Mouse (Mus musculus): ENCODE measurements around the gene Mob2. TPM values are rescaled to one million over a fixed set of nuclear protein-coding genes. Genes with fewer than 3 reads are reported as not detected.

The Mob2 gene
- 20.4 TPM for polyA plus RNA-seq (2014; fragmentation: Illumina TruSeq; extraction: RNeasy Lipid Tissue Mini Kit (QIAGEN cat#74804); ENCODE audit: low read depth, low replicate concordance)

DNA sequence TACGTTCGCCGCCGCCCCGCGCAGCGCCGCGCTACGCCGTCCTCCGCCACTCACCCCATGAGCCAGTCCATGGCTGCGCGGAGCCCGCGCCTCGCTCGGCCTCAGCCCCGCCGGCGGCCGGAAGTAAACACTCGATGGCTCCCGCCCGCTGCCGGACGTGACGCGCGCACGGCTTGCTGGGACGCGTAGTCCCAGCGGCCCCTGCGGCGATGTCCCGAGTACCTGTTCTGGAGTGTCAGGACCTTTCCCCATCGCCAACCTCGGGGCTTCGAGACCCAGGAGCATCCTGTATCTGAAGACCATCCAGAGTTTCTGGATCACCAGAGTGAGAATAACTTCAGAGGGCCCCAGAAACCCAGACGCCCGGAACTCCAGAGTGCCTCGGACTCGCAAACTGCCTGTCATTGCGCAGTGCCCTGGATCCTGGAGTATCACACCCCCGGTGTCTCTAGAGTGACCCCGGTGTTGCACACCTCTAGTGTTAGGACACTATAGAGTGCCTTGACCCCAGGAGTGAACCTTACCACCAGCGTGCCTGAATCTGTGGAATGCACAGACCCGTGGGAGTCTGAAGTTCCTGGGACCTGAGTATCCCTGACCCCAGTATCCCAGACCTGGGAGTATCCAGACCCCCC is at the start of gene Mob2:
Gene Mob2, minus strand, starts transcription at position 135 of the 635 bp plus-strand sequence.

DNA sequence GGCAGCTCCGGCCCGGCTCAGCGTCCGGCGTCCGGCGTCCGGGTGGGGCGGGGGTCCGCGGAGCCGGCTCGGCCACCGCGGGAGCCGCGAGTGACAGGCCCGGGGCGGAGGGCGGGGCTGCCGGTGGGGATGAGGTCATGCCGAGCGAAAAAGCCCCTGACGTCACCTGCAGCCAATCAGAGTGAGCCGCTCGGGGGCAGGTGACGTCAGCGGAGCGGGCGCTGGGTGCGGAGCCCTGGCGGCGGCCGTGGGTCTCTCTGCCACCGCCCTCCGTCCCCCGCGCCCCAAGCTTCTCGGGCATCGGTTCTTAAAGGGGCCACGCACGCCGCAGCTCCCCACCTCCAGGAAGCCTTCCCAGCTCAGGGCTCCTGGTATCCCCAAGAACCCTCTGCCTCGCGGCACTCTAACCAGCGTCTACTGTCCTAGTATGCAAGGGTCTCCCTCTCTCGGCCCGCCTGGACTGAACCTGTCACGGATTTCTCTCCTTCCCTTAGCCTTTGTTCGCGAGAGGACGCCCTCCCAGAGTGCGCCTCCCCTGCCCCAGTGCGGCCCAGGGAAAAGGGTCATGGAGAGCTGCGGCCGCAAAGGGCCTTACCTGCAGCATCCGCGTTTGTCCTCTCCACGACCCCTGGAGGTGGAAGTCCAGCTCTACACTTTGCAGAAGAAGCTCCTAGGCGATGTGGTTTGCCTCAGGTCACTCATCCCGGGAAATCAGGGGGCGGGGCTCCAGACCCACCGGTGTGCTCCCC is 34.5 kb upstream of the Mob2 start, which contains the start of gene Dusp8:
Gene Dusp8, minus strand, starts transcription at position 661 of the 749 bp plus-strand sequence.

Other genes starting within 250 kb of the Mob2 start
- gene Muc5b, start 222.0 kb downstream of the Mob2 start, polyA plus RNA-seq (2014; fragmentation: Illumina TruSeq; extraction: RNeasy Lipid Tissue Mini Kit (QIAGEN cat#74804); ENCODE audit: low read depth, low replicate concordance) = not detected
- 38.0 TPM for gene Tollip, start 142.6 kb downstream of the Mob2 start, polyA plus RNA-seq (2014; fragmentation: Illumina TruSeq; extraction: RNeasy Lipid Tissue Mini Kit (QIAGEN cat#74804); ENCODE audit: low read depth, low replicate concordance)
- 0.22 TPM for gene Brsk2, start 111.3 kb downstream of the Mob2 start, polyA plus RNA-seq (2014; fragmentation: Illumina TruSeq; extraction: RNeasy Lipid Tissue Mini Kit (QIAGEN cat#74804); ENCODE audit: low read depth, low replicate concordance)
- 0.79 TPM for gene Dusp8, start 34.8 kb upstream of the Mob2 start, polyA plus RNA-seq (2014; fragmentation: Illumina TruSeq; extraction: RNeasy Lipid Tissue Mini Kit (QIAGEN cat#74804); ENCODE audit: low read depth, low replicate concordance)
- gene Gm45618, start 59.7 kb upstream of the Mob2 start, polyA plus RNA-seq (2014; fragmentation: Illumina TruSeq; extraction: RNeasy Lipid Tissue Mini Kit (QIAGEN cat#74804); ENCODE audit: low read depth, low replicate concordance) = not detected
- gene Gm39115, start 75.0 kb upstream of the Mob2 start, polyA plus RNA-seq (2014; fragmentation: Illumina TruSeq; extraction: RNeasy Lipid Tissue Mini Kit (QIAGEN cat#74804); ENCODE audit: low read depth, low replicate concordance) = not detected
- not detected for gene Gm45337, start 83.5 kb upstream of the Mob2 start, polyA plus RNA-seq (2014; fragmentation: Illumina TruSeq; extraction: RNeasy Lipid Tissue Mini Kit (QIAGEN cat#74804); ENCODE audit: low read depth, low replicate concordance)
- gene Gm29735, start 96.0 kb upstream of the Mob2 start, polyA plus RNA-seq (2014; fragmentation: Illumina TruSeq; extraction: RNeasy Lipid Tissue Mini Kit (QIAGEN cat#74804); ENCODE audit: low read depth, low replicate concordance) = not detected
- gene Gm4553, start 104.7 kb upstream of the Mob2 start, polyA plus RNA-seq (2014; fragmentation: Illumina TruSeq; extraction: RNeasy Lipid Tissue Mini Kit (QIAGEN cat#74804); ENCODE audit: low read depth, low replicate concordance) = not detected
- not detected for gene Krtap5-2, start 114.9 kb upstream of the Mob2 start, polyA plus RNA-seq (2014; fragmentation: Illumina TruSeq; extraction: RNeasy Lipid Tissue Mini Kit (QIAGEN cat#74804); ENCODE audit: low read depth, low replicate concordance)
- not detected for gene Gm10153, start 129.3 kb upstream of the Mob2 start, polyA plus RNA-seq (2014; fragmentation: Illumina TruSeq; extraction: RNeasy Lipid Tissue Mini Kit (QIAGEN cat#74804); ENCODE audit: low read depth, low replicate concordance)
- gene Krtap5-3, start 140.3 kb upstream of the Mob2 start, polyA plus RNA-seq (2014; fragmentation: Illumina TruSeq; extraction: RNeasy Lipid Tissue Mini Kit (QIAGEN cat#74804); ENCODE audit: low read depth, low replicate concordance) = not detected
- not detected for gene Gm7579, start 150.8 kb upstream of the Mob2 start, polyA plus RNA-seq (2014; fragmentation: Illumina TruSeq; extraction: RNeasy Lipid Tissue Mini Kit (QIAGEN cat#74804); ENCODE audit: low read depth, low replicate concordance)
- not detected for gene Krtap5-5, start 168.9 kb upstream of the Mob2 start, polyA plus RNA-seq (2014; fragmentation: Illumina TruSeq; extraction: RNeasy Lipid Tissue Mini Kit (QIAGEN cat#74804); ENCODE audit: low read depth, low replicate concordance)
- not detected for gene Gm40460, start 180.0 kb upstream of the Mob2 start, polyA plus RNA-seq (2014; fragmentation: Illumina TruSeq; extraction: RNeasy Lipid Tissue Mini Kit (QIAGEN cat#74804); ENCODE audit: low read depth, low replicate concordance)
- gene Gm2431, start 197.3 kb upstream of the Mob2 start, polyA plus RNA-seq (2014; fragmentation: Illumina TruSeq; extraction: RNeasy Lipid Tissue Mini Kit (QIAGEN cat#74804); ENCODE audit: low read depth, low replicate concordance) = not detected
- not detected for gene Gm4559, start 213.3 kb upstream of the Mob2 start, polyA plus RNA-seq (2014; fragmentation: Illumina TruSeq; extraction: RNeasy Lipid Tissue Mini Kit (QIAGEN cat#74804); ENCODE audit: low read depth, low replicate concordance)
- gene Krtap5-1, start 236.1 kb upstream of the Mob2 start, polyA plus RNA-seq (2014; fragmentation: Illumina TruSeq; extraction: RNeasy Lipid Tissue Mini Kit (QIAGEN cat#74804); ENCODE audit: low read depth, low replicate concordance) = not detected
- not detected for gene Krtap5-4, start 242.5 kb upstream of the Mob2 start, polyA plus RNA-seq (2014; fragmentation: Illumina TruSeq; extraction: RNeasy Lipid Tissue Mini Kit (QIAGEN cat#74804); ENCODE audit: low read depth, low replicate concordance)

All from sigmoid colon, adult 10 weeks (tissue).